Mouse (Mus musculus) MEL (cell line): ENCODE measurements around the gene Ttyh2. TPM values are rescaled to one million over a fixed set of nuclear protein-coding genes. Genes with fewer than 3 reads are reported as not detected.
A peak's percentile ranks its signal among the peaks of the same experiment; 100 is the strongest.

Experiments used
- DNase-seq: peaks from one replicate; pipeline ENCODE4 v3.0.0; 2011; ENCODE audit warnings: low read depth, low spot score
- H3K27ac ChIP-seq: 2 replicates; pipeline ENCODE4 v1.5.1; 2012; ENCODE audit warnings: low read depth, mild to moderate bottlenecking, control low read depth, low read length, moderate library complexity; ENCODE audit not compliant: control insufficient read depth
- H3K27me3 ChIP-seq, 2 experiments: fragments of 150-350 bp in 1 of 2; sonication (generic) in 1 of 2; 2 replicates each; pipeline ENCODE4 v1.6.1; 2012; ENCODE audit warnings: low read length in 2 of 2, mild to moderate bottlenecking in 2 of 2, improper control_type of control experiment in 1 of 2, moderate library complexity in 1 of 2; ENCODE audit not compliant: insufficient read depth in 2 of 2, control insufficient read depth in 1 of 2
- H3K36me3 ChIP-seq, 2 experiments: 2 replicates each; pipeline ENCODE4 v1.6.1; 2012 to 2014; ENCODE audit warnings: low read length in 2 of 2, improper control_type of control experiment in 1 of 2, inconsistent platforms in 1 of 2, mild to moderate bottlenecking in 1 of 2; ENCODE audit not compliant: insufficient read depth in 2 of 2, control insufficient read depth in 1 of 2
- H3K4me1 ChIP-seq, 2 experiments: fragments of 150-350 bp in 1 of 2; sonication (generic) in 1 of 2; 2 replicates each; pipeline ENCODE4 v1.6.1; 2012; ENCODE audit warnings: low read length in 2 of 2, improper control_type of control experiment in 1 of 2, mild to moderate bottlenecking in 1 of 2; ENCODE audit not compliant: insufficient read depth in 2 of 2, control insufficient read depth in 1 of 2
- H3K4me3 ChIP-seq, 2 experiments: fragments of 150-350 bp in 1 of 2; sonication (generic) in 1 of 2; 2 replicates each; pipeline ENCODE4 v1.5.1; 2012; ENCODE audit warnings: low read depth in 2 of 2, low read length in 2 of 2, mild to moderate bottlenecking in 2 of 2, moderate library complexity in 2 of 2, control low read depth in 1 of 2, improper control_type of control experiment in 1 of 2; ENCODE audit not compliant: control insufficient read depth in 1 of 2, insufficient read depth in 1 of 2
- H3K79me2 ChIP-seq: 2 replicates; pipeline ENCODE4 v1.6.1; 2012; ENCODE audit warnings: mild to moderate bottlenecking, low read length, moderate library complexity; ENCODE audit not compliant: control insufficient read depth, poor library complexity, insufficient read depth
- H3K9ac ChIP-seq: 2 replicates; pipeline ENCODE4 v1.6.1; 2012; ENCODE audit warnings: low read depth, mild to moderate bottlenecking, control low read depth, low read length, moderate library complexity; ENCODE audit not compliant: control insufficient read depth, poor library complexity, severe bottlenecking
- H3K9me3 ChIP-seq: fragments of 150-350 bp; sonication (generic); replicated peaks from 2 replicates; pipeline ENCODE4 v1.6.1; 2012; ENCODE audit warnings: mild to moderate bottlenecking, low read length, improper control_type of control experiment, moderate library complexity; ENCODE audit not compliant: insufficient read depth
- BHLHE40 ChIP-seq: IDR thresholded peaks from 2 replicates; pipeline ENCODE4 v1.6.1; 2012; ENCODE audit warnings: low read depth, mild to moderate bottlenecking, inconsistent platforms, low read length, improper control_type of control experiment, borderline replicate concordance
- GABPA ChIP-seq: IDR thresholded peaks from 2 replicates; pipeline ENCODE4 v1.6.1; 2012; ENCODE audit warnings: low read depth, mild to moderate bottlenecking, inconsistent platforms, low read length, improper control_type of control experiment, moderate library complexity
- GATA1 ChIP-seq: IDR thresholded peaks from 2 replicates; pipeline ENCODE4 v1.6.1; 2011; ENCODE audit warnings: low read depth, low read length, improper control_type of control experiment
- JUND ChIP-seq: IDR thresholded peaks from 2 replicates; pipeline ENCODE4 v1.6.1; 2011; ENCODE audit warnings: low read depth, mild to moderate bottlenecking, improper control_type of control experiment, low read length
- MAZ ChIP-seq: IDR thresholded peaks from 2 replicates; pipeline ENCODE4 v1.6.1; 2012; ENCODE audit warnings: low read depth, mild to moderate bottlenecking, inconsistent platforms, low read length, improper control_type of control experiment
- MEF2A ChIP-seq: IDR thresholded peaks from 2 replicates; pipeline ENCODE4 v1.6.1; 2014; ENCODE audit warnings: low read depth, mild to moderate bottlenecking, inconsistent platforms, low read length, improper control_type of control experiment; ENCODE audit not compliant: poor library complexity, insufficient replicate concordance, severe bottlenecking; ENCODE audit errors: extremely low read depth
- MXI1 ChIP-seq: IDR thresholded peaks from 2 replicates; pipeline ENCODE4 v1.6.1; 2011; ENCODE audit warnings: mild to moderate bottlenecking, low read depth, low read length, improper control_type of control experiment
- POLR2A ChIP-seq, 2 experiments: IDR thresholded peaks; 2 replicates each; pipeline ENCODE4 v1.6.1; 2011 to 2012; ENCODE audit warnings: low read length in 2 of 2, mild to moderate bottlenecking in 2 of 2, control low read depth in 1 of 2, improper control_type of control experiment in 1 of 2, low read depth in 1 of 2, moderate library complexity in 1 of 2; ENCODE audit not compliant: control insufficient read depth in 1 of 2, insufficient read depth in 1 of 2, poor library complexity in 1 of 2
- POLR2AphosphoS5 ChIP-seq: IDR thresholded peaks from 2 replicates; pipeline ENCODE4 v1.6.1; 2012; ENCODE audit warnings: low read depth, borderline replicate concordance, mild to moderate bottlenecking, inconsistent platforms, low read length, moderate library complexity, mixed read lengths
- RAD21 ChIP-seq: IDR thresholded peaks from 2 replicates; pipeline ENCODE4 v1.6.1; 2011; ENCODE audit warnings: mild to moderate bottlenecking, low read depth, low read length, improper control_type of control experiment
- SIN3A ChIP-seq: IDR thresholded peaks from 2 replicates; pipeline ENCODE4 v1.6.1; 2012; ENCODE audit warnings: low read length, improper control_type of control experiment, inconsistent platforms
- TAL1 ChIP-seq: IDR thresholded peaks from 2 replicates; pipeline ENCODE4 v1.6.1; 2012; ENCODE audit warnings: mild to moderate bottlenecking, inconsistent platforms, low read length, moderate library complexity, mixed read lengths
- TBP ChIP-seq: IDR thresholded peaks from 2 replicates; pipeline ENCODE4 v1.8.0; 2011; ENCODE audit warnings: low read depth, low read length, improper control_type of control experiment
- TCF12 ChIP-seq: IDR thresholded peaks from 2 replicates; pipeline ENCODE4 v1.6.1; 2014; ENCODE audit warnings: low read depth, mild to moderate bottlenecking, inconsistent platforms, low read length, improper control_type of control experiment, moderate library complexity
- UBTF ChIP-seq: IDR thresholded peaks from 2 replicates; pipeline ENCODE4 v1.6.1; 2012; ENCODE audit warnings: low read depth, mild to moderate bottlenecking, inconsistent platforms, low read length, improper control_type of control experiment, moderate library complexity, borderline replicate concordance; ENCODE audit not compliant: insufficient read depth
- ZC3H11A ChIP-seq: IDR thresholded peaks from 2 replicates; pipeline ENCODE4 v1.6.1; 2012; ENCODE audit warnings: low read depth, mild to moderate bottlenecking, inconsistent platforms, low read length, improper control_type of control experiment
- polyA plus RNA-seq, 2 experiments: library from polyadenylated mRNA; stranded (reverse) in 1 of 2; unstranded in 1 of 2; fragments of >175 nt in 1 of 2; fragments of >200 nt in 1 of 2; gene quantifications; 2 replicates each; pipeline versions ENCODE4 v1.2.1 to v1.2.4; 2012; ENCODE audit warnings: low replicate concordance in 2 of 2, low read depth in 1 of 2; ENCODE audit not compliant: insufficient read length in 2 of 2, insufficient read depth in 1 of 2, missing spikeins in 1 of 2
- total RNA-seq: library from RNA; depleted of rRNA; stranded (reverse); fragments of 300-350 nt; gene quantifications from 2 replicates; pipeline ENCODE4 v1.2.3, GENCODE M21; 2012

The Ttyh2 gene
- total and polyA plus RNA-seq, 3 experiments: 7.2 to 9.7 TPM; not detected in 1

DNA sequence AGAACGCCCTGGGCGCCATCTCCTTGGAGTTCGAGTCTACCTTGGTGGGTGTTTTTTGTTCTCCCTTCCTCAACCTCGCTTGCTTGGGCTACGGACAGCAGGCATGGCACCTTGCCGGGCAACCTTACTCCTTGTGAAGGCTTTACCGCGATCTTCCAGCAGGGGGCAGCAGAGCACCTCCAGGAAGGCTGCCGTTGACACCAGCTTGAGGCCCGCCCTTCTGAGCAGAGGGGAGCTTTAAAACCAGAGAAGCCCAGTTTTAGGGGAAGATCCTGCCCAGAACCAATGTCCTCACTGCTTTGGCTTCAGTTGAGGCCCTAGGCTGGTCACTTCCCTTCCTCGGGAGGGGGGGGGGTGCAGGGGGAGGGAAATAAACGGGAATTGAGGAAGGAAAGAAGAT is 69.9 kb downstream of the Ttyh2 start (continued):
- TF ChIP-seq TAL1: no peak
- no peak for TF ChIP-seq GABPA
- no peak for TF ChIP-seq UBTF
- TF ChIP-seq MXI1: no peak
- peak; percentile 71 for TF ChIP-seq ZC3H11A

- Histone ChIP-seq H3K36me3 (no peaks in the 10 kb centered on the region), H3K79me2 (no peaks in the 10 kb centered on the region), H3K27ac (no peak overlapping the region), H3K9ac (no peak overlapping the region)
- no peak for TF ChIP-seq JUND
- no peak for TF ChIP-seq MAZ
- TF ChIP-seq TCF12: no peak
- TF ChIP-seq, all 39 proteins: peak for 0
- no peak for DNase-seq
- H3K27me3 ChIP-seq: no peaks in the 10 kb centered on the region
- H3K4me1 ChIP-seq: no peaks in the 10 kb centered on the region
- H3K4me3 ChIP-seq: no peak overlapping the region
- H3K9me3 ChIP-seq: no peaks in the 10 kb centered on the region
Observed at GRCm38 (mm10) chr11:114747564-114748138, 72.4 kb downstream of the Ttyh2 start.

GRCm38 (mm10) chr11:114764820-114765818 is 89.9 kb downstream of the Ttyh2 start, which contains the start of gene Kif19a:
Kif19a (plus strand) TSS chr11:114765388.
- H3K9me3 ChIP-seq: no peaks in the 10 kb centered on the region; the same call in 1 of the 2 replicates
- no peaks in the 10 kb centered on the region for H3K36me3 ChIP-seq
- H3K4me1 ChIP-seq: no peaks in the 10 kb centered on the region
- no peak for DNase-seq
- no peak within 1 kb of the TSS for H3K27ac ChIP-seq
- H3K4me3 ChIP-seq: no peak within 1 kb of the TSS
- H3K79me2 ChIP-seq: no peaks in the 10 kb centered on the region
- no peak within 1 kb of the TSS for H3K9ac ChIP-seq
- TF ChIP-seq BHLHE40 (no peak), TBP (no peak), SIN3A (no peak), GATA1 (no peak), ZC3H11A (no peak), RAD21 (no peak), POLR2AphosphoS5 (no peak), GABPA (no peak), MEF2A (no peak), POLR2A (IDR thresholded peaks at IDR 0.05; ENCODE audit: control insufficient read depth in 1 of 2, insufficient read depth in 1 of 2, low read depth in 1 of 2, low read length in 2 of 2, poor library complexity in 1 of 2) (no peak)
- no peaks in the 10 kb centered on the region for H3K27me3 ChIP-seq
